Mouse (Mus musculus): ENCODE measurements around the gene Gm33543. TPM values are rescaled to one million over a fixed set of nuclear protein-coding genes. Genes with fewer than 3 reads are reported as not detected.

The Gm33543 gene
- polyA plus RNA-seq, 1 experiment, result not detected

DNA sequence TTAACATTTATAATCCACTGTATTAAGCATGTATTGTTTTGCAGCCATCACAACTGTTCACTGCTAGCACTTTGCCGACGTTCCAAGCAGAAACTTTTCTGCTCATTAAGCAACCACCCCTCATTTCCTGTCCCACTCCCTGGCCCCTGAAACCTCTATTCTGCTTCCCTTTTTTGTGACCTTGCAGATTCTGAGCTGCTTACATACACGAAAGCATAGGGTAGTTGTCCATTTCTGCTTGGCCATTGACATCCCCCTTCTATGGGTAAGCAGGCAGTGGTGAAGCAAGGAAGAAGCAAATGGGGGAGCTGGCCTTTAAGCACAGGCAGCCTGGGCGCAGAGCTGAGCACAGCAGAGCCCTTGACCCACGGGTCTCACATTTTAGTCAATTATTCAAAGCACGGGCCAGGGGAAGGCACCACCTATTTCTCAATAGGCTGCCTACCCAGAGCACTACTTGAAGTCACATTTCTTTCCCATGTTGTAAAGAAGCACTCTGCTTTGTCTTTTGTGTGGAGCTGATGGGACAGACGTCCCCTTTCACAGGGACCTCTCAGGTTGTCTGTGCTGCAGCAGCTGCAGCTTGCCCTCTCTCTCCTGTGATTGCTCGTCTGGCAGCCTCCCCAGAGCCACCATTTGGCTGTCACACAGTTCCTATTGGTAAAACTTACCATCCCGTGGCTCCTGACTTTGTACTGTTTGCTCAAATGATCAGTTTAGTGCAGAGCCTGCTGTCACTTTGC lies 25.1 kb downstream of the Gm33543 start:
- TF ChIP-seq CTCF (IDR thresholded peaks at IDR 0.05; ENCODE audit: extremely low read depth, insufficient read depth, insufficient read length, insufficient replicate concordance) (no peak), POLR2A (IDR thresholded peaks at IDR 0.05; ENCODE audit: low read depth, low read length) (no peak)
- 13% methylated on average over 9 of the region's 9 CpGs for WGBS
- Histone ChIP-seq H3K4me1 (ENCODE audit: control insufficient read depth, insufficient read depth, insufficient read length) (peaks cover 8% of the 10 kb centered on the region; the same call in 1 of the 2 replicates), H3K27me3 (ENCODE audit: control insufficient read depth, insufficient read depth, low read length) (no peaks in the 10 kb centered on the region), H3K36me3 (ENCODE audit: control insufficient read depth, insufficient read depth, low read length) (no peaks in the 10 kb centered on the region), H3K4me3 (ENCODE audit: extremely low read depth, insufficient read depth, insufficient read length) (no peak overlapping the region), H3K27ac (ENCODE audit: insufficient read depth, low read length) (0 out of 2 replicates have a peak overlapping the region, but pooled peaks have one; percentile 12)
- peak in 1 of 2 experiments; percentile 7 for DNase-seq (ENCODE audit: low read depth in 1 of 2, low spot score in 2 of 2)

DNA sequence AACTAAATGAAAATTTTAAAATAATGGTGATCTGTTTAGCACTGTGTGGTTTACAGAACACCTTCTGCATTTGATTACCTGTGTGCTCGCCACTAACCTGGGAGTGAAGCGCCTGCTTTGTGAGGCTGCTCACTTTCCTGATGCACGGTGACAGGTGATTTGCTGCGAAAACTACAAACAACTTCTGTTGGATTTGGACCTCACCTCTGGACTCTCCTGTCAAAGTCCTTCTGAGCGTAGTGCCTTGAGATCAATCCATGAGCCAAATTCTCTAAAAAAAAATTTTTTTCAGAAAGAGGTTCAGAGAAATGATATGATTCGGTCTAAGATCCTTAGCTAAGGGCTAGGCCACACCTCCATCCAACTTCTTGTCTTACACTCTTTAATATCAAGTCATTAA lies 28.4 kb downstream of the Gm33543 start:
- 91% methylated on average over 6 of the region's 6 CpGs for WGBS
- DNase-seq (ENCODE audit: low read depth in 1 of 2, low spot score in 2 of 2), result no peak
- TF ChIP-seq POLR2A (IDR thresholded peaks at IDR 0.05; ENCODE audit: low read depth, low read length), result no peak
- no peak for TF ChIP-seq CTCF (IDR thresholded peaks at IDR 0.05; ENCODE audit: extremely low read depth, insufficient read depth, insufficient read length, insufficient replicate concordance)
- Histone ChIP-seq H3K27me3 (ENCODE audit: control insufficient read depth, insufficient read depth, low read length) (no peaks in the 10 kb centered on the region), H3K4me1 (ENCODE audit: control insufficient read depth, insufficient read depth, insufficient read length) (peaks cover 8% of the 10 kb centered on the region; the same call in 1 of the 2 replicates), H3K27ac (ENCODE audit: insufficient read depth, low read length) (no peak overlapping the region), H3K4me3 (ENCODE audit: extremely low read depth, insufficient read depth, insufficient read length) (no peak overlapping the region), H3K36me3 (ENCODE audit: control insufficient read depth, insufficient read depth, low read length) (no peaks in the 10 kb centered on the region)

DNA sequence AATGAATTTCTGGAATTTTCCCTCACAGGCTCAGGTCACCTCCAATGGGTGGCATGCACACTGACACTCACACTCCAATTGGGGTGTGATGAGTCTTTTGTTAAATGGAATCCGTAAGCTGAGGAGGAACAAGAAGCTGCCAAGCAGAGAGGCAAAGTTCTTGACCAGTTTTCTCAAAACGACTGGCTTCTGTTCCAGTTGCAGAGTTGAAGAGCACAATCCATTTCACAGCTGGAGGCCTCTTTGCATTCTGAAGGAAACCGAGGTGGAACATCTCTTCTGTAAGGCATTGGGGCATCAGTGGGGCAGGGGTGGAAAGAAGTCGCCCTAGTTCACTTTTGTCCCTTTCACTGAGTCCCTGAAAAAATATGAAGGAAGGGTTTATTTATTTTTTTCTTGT lies 30.9 kb downstream of the Gm33543 start:
- no peak overlapping the region for H3K4me3 ChIP-seq (ENCODE audit: extremely low read depth, insufficient read depth, insufficient read length)
- TF ChIP-seq POLR2A (IDR thresholded peaks at IDR 0.05; ENCODE audit: low read depth, low read length), result no peak
- TF ChIP-seq CTCF (IDR thresholded peaks at IDR 0.05; ENCODE audit: extremely low read depth, insufficient read depth, insufficient read length, insufficient replicate concordance), result no peak
- H3K4me1 ChIP-seq (ENCODE audit: control insufficient read depth, insufficient read depth, insufficient read length), result no peaks in the 10 kb centered on the region
- no peaks in the 10 kb centered on the region for H3K27me3 ChIP-seq (ENCODE audit: control insufficient read depth, insufficient read depth, low read length)
- H3K36me3 ChIP-seq (ENCODE audit: control insufficient read depth, insufficient read depth, low read length), result no peaks in the 10 kb centered on the region
- no peak overlapping the region for H3K27ac ChIP-seq (ENCODE audit: insufficient read depth, low read length)
- DNase-seq (ENCODE audit: low read depth in 1 of 2, low spot score in 2 of 2), result no peak
- WGBS, result 87% methylated on average over 4 of the region's 4 CpGs

- Histone ChIP-seq H3K4me3 (ENCODE audit: extremely low read depth, insufficient read depth, insufficient read length) (no peak overlapping the region), H3K27me3 (ENCODE audit: control insufficient read depth, insufficient read depth, low read length) (no peaks in the 10 kb centered on the region), H3K27ac (ENCODE audit: insufficient read depth, low read length) (no peak overlapping the region), H3K36me3 (ENCODE audit: control insufficient read depth, insufficient read depth, low read length) (no peaks in the 10 kb centered on the region), H3K4me1 (ENCODE audit: control insufficient read depth, insufficient read depth, insufficient read length) (no peaks in the 10 kb centered on the region)
- 82% methylated on average over 2 of the region's 2 CpGs for WGBS
- DNase-seq (ENCODE audit: low read depth in 1 of 2, low spot score in 2 of 2), result no peak
- no peak for TF ChIP-seq POLR2A (IDR thresholded peaks at IDR 0.05; ENCODE audit: low read depth, low read length)
- no peak for TF ChIP-seq CTCF (IDR thresholded peaks at IDR 0.05; ENCODE audit: extremely low read depth, insufficient read depth, insufficient read length, insufficient replicate concordance)
Observed at GRCm38 (mm10) chr10:95801443-95801811, 41.3 kb downstream of the Gm33543 start.

DNA sequence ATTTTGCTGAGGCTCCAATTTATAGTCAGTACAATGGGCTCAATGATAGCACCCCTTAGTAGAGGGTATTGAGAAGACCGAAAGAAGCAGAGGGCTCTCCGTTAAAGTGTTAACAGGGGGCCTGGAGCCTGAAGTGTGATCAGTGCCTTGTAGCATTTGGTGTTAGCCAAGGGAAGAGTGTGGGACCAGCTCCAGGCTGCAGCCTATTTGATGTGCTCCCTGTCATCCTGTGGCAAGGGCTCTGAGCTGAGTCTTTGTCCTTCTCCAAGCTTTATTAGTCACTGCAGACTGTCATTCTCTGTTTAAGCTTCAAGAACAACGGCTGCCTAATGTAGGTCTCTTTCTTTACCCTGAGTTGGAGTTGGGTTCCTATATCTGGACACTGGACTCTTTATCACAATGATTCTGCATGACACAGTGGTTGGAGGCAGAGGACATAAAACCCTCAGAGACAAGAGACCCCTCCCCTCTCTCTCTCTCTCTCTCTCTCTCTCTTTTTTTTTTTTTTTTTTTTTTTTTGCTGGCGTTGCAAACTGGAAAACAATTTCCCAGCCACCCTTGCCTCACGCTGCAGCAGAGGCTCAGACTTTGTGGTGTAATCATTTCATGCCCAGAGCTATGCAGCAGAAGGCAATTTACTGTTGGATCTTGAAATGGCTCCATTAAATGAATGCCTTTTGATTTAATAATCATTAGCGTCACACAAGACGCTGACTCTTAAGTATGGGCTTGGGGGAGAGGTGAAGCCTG lies 41.9 kb downstream of the Gm33543 start:
- Histone ChIP-seq H3K4me3 (ENCODE audit: extremely low read depth, insufficient read depth, insufficient read length) (no peak overlapping the region), H3K36me3 (ENCODE audit: control insufficient read depth, insufficient read depth, low read length) (no peaks in the 10 kb centered on the region), H3K27me3 (ENCODE audit: control insufficient read depth, insufficient read depth, low read length) (no peaks in the 10 kb centered on the region), H3K4me1 (ENCODE audit: control insufficient read depth, insufficient read depth, insufficient read length) (no peaks in the 10 kb centered on the region), H3K27ac (ENCODE audit: insufficient read depth, low read length) (no peak overlapping the region)
- no peak for DNase-seq (ENCODE audit: low read depth in 1 of 2, low spot score in 2 of 2)
- 89% methylated on average over 7 of the region's 7 CpGs for WGBS
- TF ChIP-seq POLR2A (IDR thresholded peaks at IDR 0.05; ENCODE audit: low read depth, low read length) (no peak), CTCF (IDR thresholded peaks at IDR 0.05; ENCODE audit: extremely low read depth, insufficient read depth, insufficient read length, insufficient replicate concordance) (no peak)

GRCm38 (mm10) chr10:95797645-95798395 lies 44.9 kb downstream of the Gm33543 start:
- TF ChIP-seq CTCF (IDR thresholded peaks at IDR 0.05; ENCODE audit: extremely low read depth, insufficient read depth, insufficient read length, insufficient replicate concordance) (no peak), POLR2A (IDR thresholded peaks at IDR 0.05; ENCODE audit: low read depth, low read length) (no peak)
- H3K4me3 ChIP-seq (ENCODE audit: extremely low read depth, insufficient read depth, insufficient read length), result no peak overlapping the region
- no peaks in the 10 kb centered on the region for H3K4me1 ChIP-seq (ENCODE audit: control insufficient read depth, insufficient read depth, insufficient read length)
- DNase-seq (ENCODE audit: low read depth in 1 of 2, low spot score in 2 of 2), result no peak
- H3K27ac ChIP-seq (ENCODE audit: insufficient read depth, low read length), result no peak overlapping the region
- WGBS, result 93% methylated on average over 12 of the region's 12 CpGs
- H3K36me3 ChIP-seq (ENCODE audit: control insufficient read depth, insufficient read depth, low read length), result no peaks in the 10 kb centered on the region
- no peaks in the 10 kb centered on the region for H3K27me3 ChIP-seq (ENCODE audit: control insufficient read depth, insufficient read depth, low read length)
